Mouse (Mus musculus) spleen, adult 2 months (tissue): ENCODE results near the gene Aff3.

ENCODE experiments used
- CTCF ChIP-seq: fragments of 200-500 bp; IDR thresholded peaks from 2 replicates; pipeline ENCODE4 v1.5.1; 2011; ENCODE audit warnings: mild to moderate bottlenecking, inconsistent platforms; ENCODE audit not compliant: insufficient read depth, insufficient read length, insufficient replicate concordance; ENCODE audit errors: extremely low read depth
- POLR2A ChIP-seq: fragments of 200-500 bp; IDR thresholded peaks from 2 replicates; pipeline ENCODE4 v1.6.1; 2011; ENCODE audit warnings: low read depth, low read length, inconsistent platforms

- TF ChIP-seq POLR2A: no peak
- no peak for TF ChIP-seq CTCF
Observed at GRCm38 (mm10) chr1:38318614-38319013, 346.1 kb downstream of the Aff3 start.
